Mouse (Mus musculus) C2C12 (cell line): ENCODE measurements around the gene Bsdc1. TPM values are rescaled to one million over a fixed set of nuclear protein-coding genes. Genes with fewer than 3 reads are reported as not detected.

Experiments used
- H3K27me3 ChIP-seq: one replicate; pipeline ENCODE4 v1.6.1; 2011; ENCODE audit not compliant: control insufficient read depth, insufficient read depth, insufficient read length
- H3K36me3 ChIP-seq: one replicate; pipeline ENCODE4 v1.6.1; 2011; ENCODE audit not compliant: control insufficient read depth, insufficient read depth
- H3K4me3 ChIP-seq: one replicate; pipeline ENCODE4 v1.5.1; 2011; ENCODE audit warnings: mild to moderate bottlenecking, control low read depth; ENCODE audit not compliant: poor library complexity, insufficient read depth, severe bottlenecking
- H3K79me2 ChIP-seq: one replicate; pipeline ENCODE4 v1.6.1; 2011; ENCODE audit not compliant: control insufficient read depth, insufficient read depth
- H3K79me3 ChIP-seq: one replicate; pipeline ENCODE4 v1.6.1; 2011; ENCODE audit warnings: low read depth, control low read depth
- H3ac ChIP-seq: one replicate; pipeline ENCODE3; 2011; ENCODE audit warnings: low read depth; ENCODE audit not compliant: control insufficient read depth, insufficient read length
- CEBPB ChIP-seq: IDR thresholded peaks from one replicate; pipeline ENCODE4 v1.6.1; 2011; ENCODE audit warnings: low read depth, mild to moderate bottlenecking, control low read depth, moderate library complexity
- CTCF ChIP-seq: IDR thresholded peaks from one replicate; pipeline ENCODE4 v1.5.1; 2011; ENCODE audit not compliant: control insufficient read depth, insufficient read depth, insufficient read length
- FOSL1 ChIP-seq: IDR thresholded peaks from one replicate; pipeline ENCODE4 v1.8.0; 2011; ENCODE audit warnings: mild to moderate bottlenecking, low read length; ENCODE audit not compliant: poor library complexity, insufficient read depth, severe bottlenecking
- MAX ChIP-seq: IDR thresholded peaks from one replicate; pipeline ENCODE4 v1.6.1; 2011; ENCODE audit warnings: mild to moderate bottlenecking, control low read depth
- MYOD1 ChIP-seq: IDR thresholded peaks from one replicate; pipeline ENCODE4 v1.6.1; 2011; ENCODE audit warnings: low read depth; ENCODE audit not compliant: control insufficient read depth, insufficient read length
- MYOG ChIP-seq: IDR thresholded peaks from one replicate; pipeline ENCODE4 v1.6.1; 2011; ENCODE audit not compliant: control insufficient read depth, insufficient read length; ENCODE audit errors: extremely low read depth
- USF1 ChIP-seq: IDR thresholded peaks from one replicate; pipeline ENCODE4 v1.6.1; 2011; ENCODE audit warnings: low read depth, mild to moderate bottlenecking, control low read depth, moderate library complexity
- polyA plus RNA-seq: library from polyadenylated mRNA; unstranded; fragments of >200 nt; fragmentation: generic; extraction: Trizol; gene quantifications from one replicate; pipeline ENCODE4 v1.2.1, GENCODE M21; 2012; ENCODE audit warnings: missing spikeins

Bsdc1 gene
- polyA plus RNA-seq, 1 experiment, result 11.8 TPM

DNA sequence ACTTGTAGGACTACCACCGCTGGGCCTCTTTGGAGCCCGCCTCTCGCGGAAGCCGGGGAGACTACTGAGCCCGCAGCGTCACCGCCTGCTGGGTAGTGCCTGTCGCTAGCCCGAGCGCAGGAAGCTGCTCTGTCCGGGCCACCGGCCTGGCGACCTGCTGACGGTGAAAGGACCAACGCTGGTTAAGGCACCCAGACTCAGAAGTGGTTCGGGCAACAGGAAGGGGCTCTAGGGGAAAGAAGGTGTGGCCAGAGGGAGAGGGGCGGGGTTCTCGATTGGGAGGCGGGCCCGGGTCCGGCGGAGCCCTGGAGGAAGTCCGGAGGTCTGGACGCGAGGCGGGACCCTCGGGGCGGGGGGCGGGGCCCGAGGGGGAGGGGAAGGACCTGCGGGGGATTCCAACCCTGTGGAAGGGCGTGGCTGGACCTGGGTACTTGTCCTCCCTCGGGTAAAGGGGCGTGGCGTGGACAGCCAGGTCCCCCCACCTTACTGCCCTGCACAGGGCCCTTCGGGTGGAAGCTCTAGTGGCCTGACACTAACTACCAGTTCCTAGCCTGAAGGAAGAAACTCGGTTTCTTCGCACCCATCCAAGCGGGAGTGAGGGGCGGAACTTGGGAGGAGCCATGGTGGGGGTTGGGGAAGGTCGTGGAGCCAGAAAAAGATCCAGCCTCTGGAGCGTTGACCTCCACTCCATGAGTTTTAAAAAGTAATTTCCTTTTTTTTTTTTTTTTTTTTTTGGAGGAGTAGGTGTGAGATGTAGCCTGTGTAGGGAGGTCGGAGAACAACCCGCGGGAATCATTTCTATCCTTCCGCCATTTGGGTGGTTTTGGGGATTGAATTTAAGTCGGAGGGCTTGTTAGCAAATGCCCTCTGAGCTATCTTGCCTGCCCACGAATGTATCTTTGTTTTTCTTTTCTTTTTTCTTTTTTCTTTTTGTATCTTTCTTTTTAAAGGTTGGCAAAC, 39.5 kb downstream of the Bsdc1 start:
- TF ChIP-seq MAX (no peak), MYOD1 (no peak), MYOG (no peak), CEBPB (no peak), CTCF (no peak), USF1 (no peak), FOSL1 (no peak)
- Histone ChIP-seq H3K79me2 (no peaks in the 10 kb centered on the region), H3K27me3 (peaks cover 4% of the 10 kb centered on the region), H3K4me3 (no peak overlapping the region), H3K79me3 (no peaks in the 10 kb centered on the region), H3ac (no peak overlapping the region), H3K36me3 (no peaks in the 10 kb centered on the region)

DNA sequence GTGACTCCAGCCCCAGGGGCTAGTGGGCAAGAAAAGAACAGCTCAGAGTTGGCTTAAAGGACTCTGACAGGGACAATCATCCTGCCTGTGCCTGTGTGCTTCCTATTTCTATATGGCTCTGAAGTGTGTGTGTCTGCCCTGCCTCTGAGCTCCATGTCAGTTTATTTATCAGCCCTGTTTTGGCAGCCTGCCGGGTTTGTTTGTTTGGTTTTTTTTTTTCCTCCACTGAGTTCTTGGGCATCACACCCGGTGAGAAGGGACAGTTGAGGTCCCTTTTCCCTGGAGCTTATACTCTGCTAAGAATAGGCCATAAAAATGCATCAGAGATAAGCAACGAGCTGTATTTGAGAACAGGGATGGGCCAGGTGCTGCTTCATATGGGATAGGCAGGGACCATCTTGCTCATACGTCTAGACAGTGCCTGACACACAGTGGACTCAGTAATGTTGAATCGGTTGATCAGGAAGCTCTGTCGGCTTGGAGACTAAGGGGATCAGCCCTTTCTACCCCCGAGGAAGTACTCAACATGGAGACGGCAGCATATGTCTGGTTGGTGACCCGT, 41.0 kb downstream of the Bsdc1 start:
- H3K79me2 ChIP-seq, result no peaks in the 10 kb centered on the region
- H3K79me3 ChIP-seq, result no peaks in the 10 kb centered on the region
- no peaks in the 10 kb centered on the region for H3K36me3 ChIP-seq
- peaks cover 4% of the 10 kb centered on the region for H3K27me3 ChIP-seq
- no peak overlapping the region for H3ac ChIP-seq
- no peak for TF ChIP-seq MYOG
- H3K4me3 ChIP-seq, result no peak overlapping the region

DNA sequence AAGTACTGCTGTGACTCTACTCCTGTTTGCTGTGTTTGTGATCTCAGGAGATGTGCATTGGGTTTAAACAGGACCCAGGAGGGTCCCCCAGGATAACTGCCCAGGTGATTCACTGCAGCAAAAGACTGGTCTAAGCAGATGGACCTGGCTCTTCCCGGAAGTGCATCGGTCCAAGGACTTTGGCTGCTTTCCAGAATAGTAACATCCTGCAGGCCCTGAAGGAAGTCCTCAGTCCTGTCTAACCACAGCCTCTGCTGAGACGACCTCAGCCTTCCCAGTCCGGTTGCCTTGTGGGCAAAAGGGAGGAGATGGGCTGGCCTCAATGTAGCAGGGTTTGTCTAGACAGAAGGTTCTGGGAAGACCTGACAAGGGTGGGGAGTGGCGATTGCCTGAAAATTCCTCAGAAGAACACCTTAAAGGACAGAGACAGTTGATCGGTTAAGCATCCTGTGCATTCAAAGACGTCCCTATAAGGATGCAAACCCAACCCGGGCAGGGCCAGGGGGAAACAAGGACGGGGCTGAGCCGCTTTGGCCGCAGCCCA, 41.6 kb downstream of the Bsdc1 start:
- Histone ChIP-seq H3K79me2 (no peaks in the 10 kb centered on the region), H3K27me3 (peaks cover 1% of the 10 kb centered on the region), H3K36me3 (no peaks in the 10 kb centered on the region), H3ac (no peak overlapping the region), H3K4me3 (no peak overlapping the region), H3K79me3 (no peaks in the 10 kb centered on the region)
- no peak for TF ChIP-seq USF1

DNA sequence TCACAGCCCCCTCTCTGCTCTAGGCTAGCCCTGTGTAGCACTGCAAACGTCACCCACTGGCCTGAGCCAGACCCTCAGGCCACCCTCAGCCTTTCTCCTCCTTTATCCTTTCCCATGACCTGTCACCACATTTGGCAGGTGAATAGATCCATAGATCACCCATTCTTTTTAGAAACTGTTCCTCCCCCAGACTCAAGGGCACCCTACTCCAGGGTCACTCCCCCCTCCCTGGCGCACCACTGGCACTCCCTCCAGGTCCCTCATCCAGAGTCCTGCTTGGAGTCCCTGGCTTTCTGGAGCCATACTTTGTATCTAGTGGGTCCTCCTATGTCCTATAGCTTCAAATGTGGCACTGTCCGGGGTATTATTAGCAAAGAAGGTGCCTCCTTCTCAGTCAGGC, 44.1 kb downstream of the Bsdc1 start:
- Histone ChIP-seq H3K4me3 (no peak overlapping the region), H3K36me3 (no peaks in the 10 kb centered on the region), H3ac (no peak overlapping the region), H3K79me2 (no peaks in the 10 kb centered on the region), H3K79me3 (no peaks in the 10 kb centered on the region), H3K27me3 (no peaks in the 10 kb centered on the region)
- TF ChIP-seq USF1, result no peak
- TF ChIP-seq FOSL1, result no peak
- no peak for TF ChIP-seq MAX
- TF ChIP-seq MYOG, result no peak
- TF ChIP-seq CTCF, result no peak
- no peak for TF ChIP-seq MYOD1

DNA sequence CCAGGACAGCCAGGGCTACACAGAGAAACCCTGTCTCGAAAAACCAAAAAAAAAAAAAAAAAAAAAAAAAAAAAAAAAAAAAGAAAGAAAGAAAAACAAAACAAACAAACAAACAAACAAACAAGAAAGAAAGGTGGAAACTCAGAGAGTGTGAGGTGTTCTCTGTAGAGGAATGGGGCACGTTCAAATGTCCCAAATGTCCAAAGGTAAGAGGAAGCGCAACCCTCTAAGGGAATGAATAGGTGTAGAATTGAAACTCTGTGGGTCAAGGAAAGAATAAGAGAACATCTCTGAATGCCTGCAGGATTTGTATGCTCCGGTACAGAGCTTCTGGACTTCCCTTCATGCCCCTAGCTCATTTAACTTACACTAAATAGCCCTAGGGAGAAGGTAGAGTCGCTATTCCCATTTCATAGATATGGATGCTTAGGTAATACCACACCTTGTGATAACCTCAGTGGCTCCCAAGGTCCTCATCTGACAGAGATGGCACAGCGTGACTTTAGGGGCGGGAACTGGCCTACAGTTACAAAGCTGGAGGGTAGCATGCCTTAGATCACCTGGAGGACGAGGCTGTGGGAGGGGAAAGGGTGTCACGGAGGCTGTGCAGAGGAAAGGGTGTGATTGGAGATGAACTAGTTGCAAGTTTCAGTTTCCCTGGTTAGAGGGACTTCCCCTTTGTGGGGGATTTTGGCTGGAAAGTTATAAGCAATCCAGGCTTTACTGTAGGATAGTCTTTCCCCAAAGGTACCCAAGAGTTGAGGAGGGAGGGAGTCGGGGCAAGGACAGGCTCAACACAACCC, 46.3 kb downstream of the Bsdc1 start:
- Histone ChIP-seq H3K36me3 (no peaks in the 10 kb centered on the region), H3ac (no peak overlapping the region), H3K4me3 (no peak overlapping the region), H3K79me2 (no peaks in the 10 kb centered on the region), H3K79me3 (no peaks in the 10 kb centered on the region), H3K27me3 (no peaks in the 10 kb centered on the region)
- no peak for TF ChIP-seq USF1
- no peak for TF ChIP-seq MYOD1
- TF ChIP-seq FOSL1, result no peak
- no peak for TF ChIP-seq MAX
- TF ChIP-seq CEBPB, result no peak
- TF ChIP-seq MYOG, result no peak
- TF ChIP-seq CTCF, result no peak
